Mouse (Mus musculus) ovary, postnatal 36 days (tissue): Measurements from ENCODE around the gene Lipf.

Experiments used
- DNase-seq: peaks from one replicate; pipeline ENCODE4 v3.0.0; 2022; ENCODE audit warnings: low spot score, mixed read lengths

Gene Lipf

GRCm38 (mm10) chr19:33960887-33961286 lies at the start of gene Lipf:
Gene Lipf, plus strand, starts transcription at chr19:33961187.
- DNase-seq = no peak

GRCm38 (mm10) chr19:33924099-33924498 lies 36.9 kb upstream of the Lipf start:
- DNase-seq = no peak

- no peak for DNase-seq
These were observed 18.0 kb downstream of the Lipf start for GRCm38 (mm10) chr19:33979007-33979406.

GRCm38 (mm10) chr19:33983043-33983442 lies 22.1 kb downstream of the Lipf start:
- DNase-seq = no peak

GRCm38 (mm10) chr19:34008002-34008401 lies 47.0 kb downstream of the Lipf start, which contains the start of gene Lipk:
Gene Lipk, plus strand, starts transcription at chr19:34008290.
- no peak for DNase-seq

GRCm38 (mm10) chr19:34021440-34022172 lies 60.6 kb downstream of the Lipf start:
- DNase-seq = no peak

- DNase-seq = no peak
These were observed 61.8 kb downstream of the Lipf start for GRCm38 (mm10) chr19:34022759-34023158.
